Mouse (Mus musculus): ENCODE measurements around the gene Arnt. TPM values are rescaled to one million over a fixed set of nuclear protein-coding genes. Genes with fewer than 3 reads are reported as not detected.
"Not testable (repeated sequence)": the region's sequence is repeated elsewhere in the genome, so short reads cannot be mapped to it uniquely, and the experiment has no call there.

Gene Arnt
- polyA plus RNA-seq, 1 experiment from 2014 or later: 12.5 TPM

DNA sequence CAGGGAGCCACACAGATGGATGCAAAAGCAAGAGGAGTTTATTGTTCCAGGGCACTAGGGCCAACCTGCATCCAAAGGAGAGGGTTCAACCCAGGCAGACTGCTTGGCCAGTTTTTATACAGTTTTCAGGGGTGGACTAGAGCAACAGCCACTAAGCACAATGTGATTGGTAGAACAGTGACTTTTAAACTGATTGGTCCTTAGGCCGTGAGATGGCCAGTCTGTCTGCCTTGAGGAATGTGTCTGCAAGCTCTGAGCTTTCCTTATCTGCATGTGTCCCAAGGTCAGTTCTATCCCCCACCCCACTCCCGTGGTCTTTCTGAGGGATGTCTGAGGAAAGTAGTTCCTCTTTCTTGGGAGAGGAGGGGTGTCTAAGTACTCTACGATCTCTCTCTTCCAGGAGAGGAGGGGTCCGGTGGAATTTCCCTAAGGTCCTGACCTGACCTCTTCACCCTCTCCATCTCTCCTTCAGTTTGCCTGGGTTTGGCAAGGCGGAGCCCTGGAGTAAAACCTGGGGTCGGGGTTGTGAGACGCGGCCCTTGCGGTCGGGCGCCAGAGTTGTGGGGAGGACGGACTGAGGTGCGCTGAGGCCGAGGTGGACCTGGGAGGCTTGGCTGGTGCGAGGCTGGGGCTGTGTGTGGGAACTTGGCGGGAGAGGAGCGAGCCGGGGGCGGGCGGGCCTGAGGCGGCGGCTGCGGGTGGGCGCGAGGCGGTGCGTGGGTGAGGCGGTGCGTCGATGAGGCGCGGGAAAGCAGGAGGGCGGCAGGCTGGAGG lies 6.9 kb upstream of the Arnt start:
- WGBS: 64% methylated on average over 5 of the region's 33 CpGs
- H3K9me3 ChIP-seq (ENCODE audit: control insufficient read depth, low read length); H3K27ac ChIP-seq (ENCODE audit: low read depth, low read length); H3K9ac ChIP-seq (replicated peaks; ENCODE audit: low read depth, low read length); H3K27me3 ChIP-seq (ENCODE audit: control insufficient read depth, insufficient read depth, low read length); H3K4me1 ChIP-seq (ENCODE audit: control insufficient read depth, insufficient read depth, low read length); H3K36me3 ChIP-seq (ENCODE audit: control insufficient read depth, insufficient read depth, low read length): not testable (repeated sequence)
- peak; percentile 81 for ATAC-seq (ENCODE audit: low read depth)
- Histone ChIP-seq H3K4me3 (ENCODE audit: low read depth, low read length) (0 out of 2 replicates have a peak overlapping the region, but pooled peaks have one; percentile 16), H3K4me2 (ENCODE audit: low read depth, low read length) (peak overlapping the region; percentile 32; the same call in 1 of the 2 replicates)

DNA sequence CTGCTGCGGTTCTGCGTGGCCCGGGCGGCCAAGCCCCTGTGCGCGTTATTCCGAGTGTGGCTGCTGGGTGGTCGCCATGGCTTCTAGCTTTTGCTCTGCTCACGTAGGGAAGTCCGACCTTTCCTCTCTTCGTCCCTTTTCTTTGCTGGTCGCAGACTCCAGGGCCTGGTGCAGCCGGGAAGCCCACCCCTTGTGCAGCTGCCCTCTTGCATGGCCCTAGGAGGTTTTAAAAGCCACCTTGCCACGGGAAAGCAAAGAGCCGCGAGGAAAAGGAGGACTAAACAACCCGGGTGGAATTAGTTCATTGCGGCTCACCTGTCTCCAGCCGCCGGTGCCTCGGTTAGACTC lies 6.3 kb upstream of the Arnt start:
- Histone ChIP-seq H3K4me2 (ENCODE audit: low read depth, low read length) (peak overlapping the region; percentile 32; the same call in 1 of the 2 replicates), H3K4me3 (ENCODE audit: low read depth, low read length) (0 out of 2 replicates have a peak overlapping the region, but pooled peaks have one; percentile 16)
- peak; percentile 28; the same call in 1 of the 2 replicates for ATAC-seq (ENCODE audit: low read depth)
- not testable (repeated sequence) for H3K27ac ChIP-seq (ENCODE audit: low read depth, low read length); H3K36me3 ChIP-seq (ENCODE audit: control insufficient read depth, insufficient read depth, low read length); H3K4me1 ChIP-seq (ENCODE audit: control insufficient read depth, insufficient read depth, low read length); H3K27me3 ChIP-seq (ENCODE audit: control insufficient read depth, insufficient read depth, low read length); H3K9ac ChIP-seq (replicated peaks; ENCODE audit: low read depth, low read length); H3K9me3 ChIP-seq (ENCODE audit: control insufficient read depth, low read length)
- WGBS: 18% methylated on average over 13 of the region's 21 CpGs

DNA sequence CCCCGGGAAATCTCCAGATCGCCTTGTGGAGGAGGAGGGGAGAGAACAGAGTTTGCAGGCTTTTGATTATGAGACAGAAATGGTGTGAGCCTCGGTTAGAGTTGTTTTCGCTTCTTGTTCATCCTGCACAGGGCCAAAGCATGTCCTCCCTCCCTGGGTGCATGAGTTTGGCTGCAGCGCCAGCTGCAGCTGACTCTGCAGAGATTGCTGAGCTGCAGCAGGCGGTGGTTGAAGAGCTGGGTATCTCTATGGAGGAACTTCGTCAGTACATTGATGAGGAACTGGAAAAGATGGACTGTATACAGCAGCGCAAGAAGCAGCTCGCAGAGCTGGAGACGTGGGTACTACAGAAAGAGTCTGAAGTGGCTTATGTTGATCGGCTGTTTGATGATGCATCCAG lies 5.8 kb upstream of the Arnt start:
- 73% methylated on average over 4 of the region's 11 CpGs for WGBS
- not testable (repeated sequence) for H3K9ac ChIP-seq (replicated peaks; ENCODE audit: low read depth, low read length); ATAC-seq (ENCODE audit: low read depth); H3K4me2 ChIP-seq (ENCODE audit: low read depth, low read length); H3K36me3 ChIP-seq (ENCODE audit: control insufficient read depth, insufficient read depth, low read length); H3K27me3 ChIP-seq (ENCODE audit: control insufficient read depth, insufficient read depth, low read length); H3K27ac ChIP-seq (ENCODE audit: low read depth, low read length); H3K4me1 ChIP-seq (ENCODE audit: control insufficient read depth, insufficient read depth, low read length); H3K9me3 ChIP-seq (ENCODE audit: control insufficient read depth, low read length); H3K4me3 ChIP-seq (ENCODE audit: low read depth, low read length)

DNA sequence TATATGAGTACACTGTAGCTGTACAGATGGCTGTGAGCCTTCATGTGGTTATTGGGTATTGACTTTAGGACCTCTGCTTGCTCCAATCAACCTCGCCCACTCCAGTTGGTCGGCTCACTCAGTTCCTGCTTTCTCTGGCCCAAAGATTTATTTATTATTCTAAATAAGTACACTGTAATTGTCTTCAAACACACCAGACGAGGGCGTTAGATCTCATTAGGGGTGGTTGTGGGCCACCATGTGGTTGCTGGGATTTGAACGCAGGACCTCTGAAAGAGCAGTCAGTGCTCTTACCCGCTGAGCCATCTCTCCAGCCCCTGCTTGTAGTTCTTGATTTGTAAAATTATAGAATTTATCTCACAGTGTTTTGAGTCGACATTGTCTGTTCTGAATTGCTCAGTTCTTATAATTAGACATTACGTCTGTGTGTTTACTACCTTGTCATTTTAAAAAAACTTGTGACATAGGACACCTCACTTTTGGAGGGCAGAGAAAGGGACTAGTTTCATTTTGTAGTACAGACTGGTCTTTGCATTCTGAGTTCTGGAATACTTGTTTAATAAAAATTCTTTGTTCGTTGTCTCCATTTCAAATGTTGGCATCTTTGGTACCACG lies 780 bp upstream of the Arnt start:
- H3K27ac ChIP-seq (ENCODE audit: low read depth, low read length): peak overlapping the region; percentile 81; the same call in 1 of the 2 replicates
- WGBS: 79% methylated on average over 10 of the region's 10 CpGs
- H3K9ac ChIP-seq (replicated peaks; ENCODE audit: low read depth, low read length): no peak overlapping the region
- peak overlapping the region; percentile 87 for H3K4me2 ChIP-seq (ENCODE audit: low read depth, low read length)
- peak overlapping the region; percentile 90; the same call in 1 of the 2 replicates for H3K4me3 ChIP-seq (ENCODE audit: low read depth, low read length)
- ATAC-seq (ENCODE audit: low read depth): no peak
- no peaks in the 10 kb centered on the region for H3K36me3 ChIP-seq (ENCODE audit: control insufficient read depth, insufficient read depth, low read length)
- H3K4me1 ChIP-seq (ENCODE audit: control insufficient read depth, insufficient read depth, low read length): peaks cover 9% of the 10 kb centered on the region; the same call in 1 of the 2 replicates
- no peaks in the 10 kb centered on the region for H3K27me3 ChIP-seq (ENCODE audit: control insufficient read depth, insufficient read depth, low read length)
- no peaks in the 10 kb centered on the region for H3K9me3 ChIP-seq (ENCODE audit: control insufficient read depth, low read length)

DNA sequence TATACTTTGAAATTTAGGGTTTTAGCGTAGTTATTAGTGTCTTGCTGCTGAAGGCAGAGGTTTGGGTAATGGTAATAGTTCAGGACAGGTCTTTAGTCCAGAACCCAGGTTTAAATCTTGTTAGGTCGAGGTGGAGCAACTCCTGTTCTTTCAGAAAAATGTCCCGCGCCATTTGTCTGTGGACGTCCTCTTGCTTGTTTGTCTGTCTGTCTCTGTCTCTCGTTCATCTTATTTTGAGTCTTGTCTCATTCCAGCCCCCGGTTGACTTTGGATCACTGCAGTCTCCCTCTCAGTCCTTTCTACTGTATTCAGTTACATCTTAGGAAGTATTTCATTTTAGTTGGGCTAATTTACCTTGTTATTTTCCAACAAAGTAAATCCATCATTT lies 789 bp downstream of the Arnt start:
- H3K9me3 ChIP-seq (ENCODE audit: control insufficient read depth, low read length): no peaks in the 10 kb centered on the region
- 3% methylated on average over 7 of the region's 7 CpGs for WGBS
- peak overlapping the region; percentile 90 for H3K4me3 ChIP-seq (ENCODE audit: low read depth, low read length)
- peak overlapping the region; percentile 87 for H3K4me2 ChIP-seq (ENCODE audit: low read depth, low read length)
- no peaks in the 10 kb centered on the region for H3K36me3 ChIP-seq (ENCODE audit: control insufficient read depth, insufficient read depth, low read length)
- peaks cover 9% of the 10 kb centered on the region; the same call in 1 of the 2 replicates for H3K4me1 ChIP-seq (ENCODE audit: control insufficient read depth, insufficient read depth, low read length)
- H3K27me3 ChIP-seq (ENCODE audit: control insufficient read depth, insufficient read depth, low read length): no peaks in the 10 kb centered on the region
- peak overlapping the region; percentile 86 for H3K9ac ChIP-seq (replicated peaks; ENCODE audit: low read depth, low read length)
- ATAC-seq (ENCODE audit: low read depth): no peak
- H3K27ac ChIP-seq (ENCODE audit: low read depth, low read length): no peak overlapping the region

DNA sequence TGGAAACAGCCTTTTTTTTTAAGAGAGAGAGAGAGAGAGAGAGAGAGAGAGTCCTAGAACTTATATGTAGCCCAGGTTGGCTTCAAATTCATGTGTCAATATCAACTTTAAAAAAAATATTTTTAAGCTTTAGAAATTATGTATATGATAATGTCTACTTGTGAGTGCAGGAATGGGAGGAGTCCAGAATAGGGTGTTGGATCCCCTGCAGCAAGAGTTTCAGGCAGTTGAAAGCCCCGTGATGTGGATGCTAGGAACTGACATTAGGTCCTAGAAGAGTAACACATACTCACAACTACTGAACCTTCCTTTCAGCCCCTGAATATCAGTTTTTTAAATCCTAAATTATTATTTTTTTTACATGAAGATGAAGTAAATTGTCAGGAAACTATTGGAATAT lies 1.4 kb downstream of the Arnt start:
- Histone ChIP-seq H3K4me1 (ENCODE audit: control insufficient read depth, insufficient read depth, low read length) (peaks cover 9% of the 10 kb centered on the region; the same call in 1 of the 2 replicates), H3K27ac (ENCODE audit: low read depth, low read length) (no peak overlapping the region), H3K9me3 (ENCODE audit: control insufficient read depth, low read length) (no peaks in the 10 kb centered on the region), H3K9ac (replicated peaks; ENCODE audit: low read depth, low read length) (no peak overlapping the region), H3K4me2 (ENCODE audit: low read depth, low read length) (no peak overlapping the region), H3K36me3 (ENCODE audit: control insufficient read depth, insufficient read depth, low read length) (no peaks in the 10 kb centered on the region), H3K4me3 (ENCODE audit: low read depth, low read length) (peak overlapping the region; percentile 90), H3K27me3 (ENCODE audit: control insufficient read depth, insufficient read depth, low read length) (no peaks in the 10 kb centered on the region)
- WGBS: 58% methylated on average over 1 of the region's 1 CpGs
- ATAC-seq (ENCODE audit: low read depth): no peak

DNA sequence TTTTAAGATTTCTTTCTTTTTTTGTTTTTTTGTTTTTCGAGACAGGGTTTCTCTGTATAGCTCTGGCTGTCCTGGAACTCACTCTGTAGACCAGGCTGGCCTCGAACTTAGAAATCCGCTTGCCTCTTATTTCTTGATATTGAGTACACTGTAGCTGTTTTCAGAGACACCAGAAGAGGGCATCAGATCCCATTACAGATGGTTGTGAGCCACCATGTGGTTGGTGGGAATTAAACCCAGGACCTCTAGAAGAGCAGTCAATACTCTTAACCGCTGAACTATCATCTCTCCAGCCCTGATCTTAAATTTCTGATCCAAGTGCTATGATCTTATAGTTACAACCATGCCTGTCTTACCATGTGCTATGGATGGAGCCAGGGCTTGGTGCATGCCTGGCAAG lies 4.4 kb downstream of the Arnt start:
- H3K4me2 ChIP-seq (ENCODE audit: low read depth, low read length); H3K9me3 ChIP-seq (ENCODE audit: control insufficient read depth, low read length); H3K36me3 ChIP-seq (ENCODE audit: control insufficient read depth, insufficient read depth, low read length); H3K4me3 ChIP-seq (ENCODE audit: low read depth, low read length); H3K27ac ChIP-seq (ENCODE audit: low read depth, low read length); H3K9ac ChIP-seq (replicated peaks; ENCODE audit: low read depth, low read length); H3K27me3 ChIP-seq (ENCODE audit: control insufficient read depth, insufficient read depth, low read length); H3K4me1 ChIP-seq (ENCODE audit: control insufficient read depth, insufficient read depth, low read length); ATAC-seq (ENCODE audit: low read depth): not testable (repeated sequence)
- WGBS: 96% methylated on average over 4 of the region's 4 CpGs

DNA sequence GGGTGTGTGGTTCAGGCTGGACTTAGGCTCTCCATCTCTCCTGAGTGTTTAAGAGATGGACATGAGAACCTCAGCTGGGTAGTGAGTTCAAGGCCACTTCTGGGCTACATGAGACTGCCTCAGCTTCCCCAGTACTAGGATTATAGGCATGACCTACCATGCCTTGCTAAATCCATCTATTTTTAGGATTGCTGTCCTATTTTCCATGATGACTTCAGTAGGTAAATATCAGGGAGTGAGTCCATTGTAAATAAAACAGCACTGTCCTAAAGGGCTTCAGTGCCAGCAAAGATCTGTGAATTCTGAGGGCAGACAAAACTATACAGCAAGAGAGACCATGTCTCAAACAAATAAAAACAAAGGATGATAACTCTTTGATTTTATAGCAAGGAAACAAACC lies 5.5 kb downstream of the Arnt start:
- H3K9me3 ChIP-seq (ENCODE audit: control insufficient read depth, low read length): no peaks in the 10 kb centered on the region
- no peak overlapping the region for H3K4me3 ChIP-seq (ENCODE audit: low read depth, low read length)
- no peak overlapping the region for H3K4me2 ChIP-seq (ENCODE audit: low read depth, low read length)
- peaks cover 9% of the 10 kb centered on the region; the same call in 1 of the 2 replicates for H3K4me1 ChIP-seq (ENCODE audit: control insufficient read depth, insufficient read depth, low read length)
- no peak overlapping the region for H3K9ac ChIP-seq (replicated peaks; ENCODE audit: low read depth, low read length)
- no peak for ATAC-seq (ENCODE audit: low read depth)
- H3K27me3 ChIP-seq (ENCODE audit: control insufficient read depth, insufficient read depth, low read length): no peaks in the 10 kb centered on the region
- H3K36me3 ChIP-seq (ENCODE audit: control insufficient read depth, insufficient read depth, low read length): no peaks in the 10 kb centered on the region
- no peak overlapping the region for H3K27ac ChIP-seq (ENCODE audit: low read depth, low read length)

DNA sequence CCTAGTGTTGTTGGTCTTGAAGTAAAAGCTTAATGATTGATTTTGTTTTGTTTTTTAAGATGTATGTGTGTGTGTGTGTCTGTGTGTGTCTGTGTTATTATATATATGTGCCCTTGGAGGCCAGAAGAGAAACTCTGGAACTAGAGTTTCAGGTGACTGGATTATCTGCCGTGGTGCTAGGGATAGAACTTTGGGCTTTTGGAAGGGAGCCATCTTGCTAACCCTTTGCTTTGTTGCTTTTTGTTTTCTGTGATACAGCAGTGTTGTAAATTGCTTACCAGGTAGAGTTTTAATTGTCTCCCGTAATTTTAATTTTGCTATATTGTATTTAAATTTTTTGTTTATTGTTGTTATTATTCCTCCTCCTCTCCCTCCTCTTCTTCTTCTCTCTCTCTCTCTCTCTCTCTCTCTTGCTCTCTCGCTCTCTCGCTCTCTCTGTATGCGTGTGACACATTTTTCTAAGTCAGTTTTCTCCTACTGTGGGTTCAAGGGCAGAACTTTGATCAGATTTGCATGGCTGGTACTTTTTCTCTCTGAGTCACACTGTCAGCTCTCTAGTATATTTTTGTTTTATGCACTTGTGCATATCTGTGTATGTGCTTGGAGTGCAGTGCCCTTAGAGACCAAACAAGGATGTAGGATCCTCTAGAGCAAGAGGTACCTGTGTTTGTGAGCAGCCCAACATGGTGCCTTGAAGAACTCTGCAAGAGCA lies 8.4 kb downstream of the Arnt start:
- H3K4me2 ChIP-seq (ENCODE audit: low read depth, low read length): no peak overlapping the region
- no peaks in the 10 kb centered on the region for H3K4me1 ChIP-seq (ENCODE audit: control insufficient read depth, insufficient read depth, low read length)
- no peak overlapping the region for H3K4me3 ChIP-seq (ENCODE audit: low read depth, low read length)
- H3K9ac ChIP-seq (replicated peaks; ENCODE audit: low read depth, low read length): no peak overlapping the region
- WGBS: 96% methylated on average over 5 of the region's 5 CpGs
- H3K36me3 ChIP-seq (ENCODE audit: control insufficient read depth, insufficient read depth, low read length): no peaks in the 10 kb centered on the region
- H3K9me3 ChIP-seq (ENCODE audit: control insufficient read depth, low read length): no peaks in the 10 kb centered on the region
- no peaks in the 10 kb centered on the region for H3K27me3 ChIP-seq (ENCODE audit: control insufficient read depth, insufficient read depth, low read length)
- no peak overlapping the region for H3K27ac ChIP-seq (ENCODE audit: low read depth, low read length)
- no peak for ATAC-seq (ENCODE audit: low read depth)
